7 mouse cellular contexts compared by ENCODE assay signal in genomic region chr11:4692162-4692561, GRCm38 (mm10).
"Had no signal": no experiment of that assay in that cellular context is flagged by ENCODE, and none has a peak within 500 bp of the region (broad histone marks: within the 10 kb centered on the region; RNA-seq: fewer than 3 reads in every experiment).

No protein-coding gene starts in this region.

- DNase-seq: kidney, adult 9 months; liver; liver, embryonic 13.5 days; liver, postnatal 0 days; lung, postnatal 14 days; right cerebral cortex, postnatal 25 days; thymus, postnatal 36 days had no signal
